Mouse (Mus musculus): ENCODE results near the gene Fam71f2. TPM values are rescaled to one million over a fixed set of nuclear protein-coding genes. Genes with fewer than 3 reads are reported as not detected.

The Fam71f2 gene
- total RNA-seq, 2 experiments from 2014 or later, result not detected

DNA sequence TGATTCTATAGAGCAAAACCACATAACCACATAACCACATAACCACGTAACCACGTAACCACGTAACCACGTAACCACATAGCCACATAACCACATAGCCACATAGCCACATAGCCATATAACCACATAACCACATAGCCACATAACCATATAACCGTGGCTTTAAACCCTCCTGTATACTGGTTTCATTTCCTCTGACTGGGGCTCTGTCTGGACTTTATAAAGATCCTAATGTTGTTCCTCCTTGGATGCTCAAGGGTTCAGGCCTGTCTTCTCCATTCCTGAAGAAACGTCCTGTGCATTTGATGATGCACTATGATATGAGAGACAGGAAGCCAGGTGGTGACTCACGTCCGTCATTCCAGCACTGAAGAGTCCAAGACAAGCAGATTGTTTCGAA is 47.6 kb downstream of the Fam71f2 start:
- no peak for ATAC-seq (replicated peaks; ENCODE audit: low FRiP score, poor library complexity, severe bottlenecking)

DNA sequence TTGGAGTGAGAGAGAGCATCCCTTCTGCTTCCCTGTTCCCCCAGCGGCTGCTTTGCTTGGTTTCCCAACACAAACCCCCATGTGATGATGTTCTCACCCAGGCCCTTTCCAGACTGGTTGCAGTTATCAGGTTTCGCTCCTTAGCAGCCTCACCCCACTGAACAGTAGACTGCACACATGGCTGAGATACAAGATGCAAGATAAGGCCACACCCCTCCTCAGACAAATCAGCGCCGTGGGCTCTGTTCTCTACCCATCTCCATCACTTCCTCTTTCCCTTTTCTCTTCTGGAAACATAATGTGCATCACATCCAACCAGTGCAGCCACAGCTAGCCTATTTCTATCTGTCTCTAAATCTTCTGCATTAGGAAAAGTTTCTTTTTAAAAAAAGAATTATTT is 50.1 kb downstream of the Fam71f2 start:
- no peak for ATAC-seq (replicated peaks; ENCODE audit: low FRiP score, poor library complexity, severe bottlenecking)

Other genes with a start within 250 kb of the Fam71f2 start
- not detected in 2 replicates for gene Lep, start 219.4 kb upstream of the Fam71f2 start, total RNA-seq (2015; ENCODE audit: low replicate concordance)
- gene Lep, start 219.4 kb upstream of the Fam71f2 start, total RNA-seq (2017; ENCODE audit: low replicate concordance), result not detected in 2 replicates
- gene Rbm28, start 114.6 kb upstream of the Fam71f2 start, total RNA-seq (2015; ENCODE audit: low replicate concordance), result 9.0 and 18.8 TPM in 2 replicates
- 8.7 and 13.4 TPM in 2 replicates for gene Rbm28, start 114.6 kb upstream of the Fam71f2 start, total RNA-seq (2017; ENCODE audit: low replicate concordance)
- not detected in 2 replicates for gene Prrt4, start 100.0 kb upstream of the Fam71f2 start, total RNA-seq (2015; ENCODE audit: low replicate concordance)
- not detected in 2 replicates for gene Prrt4, start 100.0 kb upstream of the Fam71f2 start, total RNA-seq (2017; ENCODE audit: low replicate concordance)
- gene Impdh1, start 63.2 kb upstream of the Fam71f2 start, total RNA-seq (2015; ENCODE audit: low replicate concordance), result 9.6 and 12.3 TPM in 2 replicates
- gene Impdh1, start 63.2 kb upstream of the Fam71f2 start, total RNA-seq (2017; ENCODE audit: low replicate concordance), result 11.2 and 34.7 TPM in 2 replicates
- 0.96 and 2.7 TPM in 2 replicates for gene Hilpda, start 7.1 kb upstream of the Fam71f2 start, total RNA-seq (2015; ENCODE audit: low replicate concordance)
- 2.0 TPM in 1 of 2 replicates, not detected in the other for gene Hilpda, start 7.1 kb upstream of the Fam71f2 start, total RNA-seq (2017; ENCODE audit: low replicate concordance)
- gene Fam71f1, start 39.5 kb downstream of the Fam71f2 start, total RNA-seq (2015; ENCODE audit: low replicate concordance), result not detected in 2 replicates
- gene Fam71f1, start 39.5 kb downstream of the Fam71f2 start, total RNA-seq (2017; ENCODE audit: low replicate concordance), result not detected in 2 replicates
- gene Calu, start 68.5 kb downstream of the Fam71f2 start, total RNA-seq (2015; ENCODE audit: low replicate concordance), result 23.1 and 25.1 TPM in 2 replicates
- gene Calu, start 68.5 kb downstream of the Fam71f2 start, total RNA-seq (2017; ENCODE audit: low replicate concordance), result 34.1 and 52.3 TPM in 2 replicates
- gene Opn1sw, start 108.9 kb downstream of the Fam71f2 start, total RNA-seq (2015; ENCODE audit: low replicate concordance), result not detected in 2 replicates
- gene Opn1sw, start 108.9 kb downstream of the Fam71f2 start, total RNA-seq (2017; ENCODE audit: low replicate concordance), result not detected in 2 replicates
- not detected in 2 replicates for gene Ccdc136, start 116.7 kb downstream of the Fam71f2 start, total RNA-seq (2015; ENCODE audit: low replicate concordance)
- not detected in 2 replicates for gene Ccdc136, start 116.7 kb downstream of the Fam71f2 start, total RNA-seq (2017; ENCODE audit: low replicate concordance)
- gene Flnc, start 153.7 kb downstream of the Fam71f2 start, total RNA-seq (2015; ENCODE audit: low replicate concordance), result not detected in 2 replicates
- not detected in 2 replicates for gene Flnc, start 153.7 kb downstream of the Fam71f2 start, total RNA-seq (2017; ENCODE audit: low replicate concordance)
- 61.9 and 77.2 TPM in 2 replicates for gene Atp6v1f, start 188.1 kb downstream of the Fam71f2 start, total RNA-seq (2015; ENCODE audit: low replicate concordance)
- 27.2 and 37.2 TPM in 2 replicates for gene Atp6v1f, start 188.1 kb downstream of the Fam71f2 start, total RNA-seq (2017; ENCODE audit: low replicate concordance)
- not detected in 2 replicates for gene Atp6v1fnb, start 191.8 kb downstream of the Fam71f2 start, total RNA-seq (2015; ENCODE audit: low replicate concordance)
- not detected in 2 replicates for gene Atp6v1fnb, start 191.8 kb downstream of the Fam71f2 start, total RNA-seq (2017; ENCODE audit: low replicate concordance)
- not detected in 2 replicates for gene Kcp, start 228.4 kb downstream of the Fam71f2 start, total RNA-seq (2015; ENCODE audit: low replicate concordance)
- gene Kcp, start 228.4 kb downstream of the Fam71f2 start, total RNA-seq (2017; ENCODE audit: low replicate concordance), result not detected in 2 replicates
- gene Irf5, start 247.0 kb downstream of the Fam71f2 start, total RNA-seq (2015; ENCODE audit: low replicate concordance), result 11.9 and 14.4 TPM in 2 replicates
- 6.6 and 12.5 TPM in 2 replicates for gene Irf5, start 247.0 kb downstream of the Fam71f2 start, total RNA-seq (2017; ENCODE audit: low replicate concordance)

Measured in erythroblast, adult 5-6 weeks (primary cell).